Mouse (Mus musculus) neural tube, embryonic 11.5 days (tissue): Measurements from ENCODE around the gene Ccr6. TPM values are rescaled to one million over a fixed set of nuclear protein-coding genes. Genes with fewer than 3 reads are reported as not detected.

Source experiments
- ATAC-seq: fragments of 200-750 bp; cut with Nextera tagmentation; 2 replicates; pipeline ENCODE4 v1.8.0; 2017; ENCODE audit warnings: moderate number of reproducible peaks, mild to moderate bottlenecking, moderate TSS enrichment, moderate library complexity; ENCODE audit not compliant: insufficient read depth, low FRiP score, low TSS enrichment
- DNase-seq: peaks from one replicate; pipeline ENCODE4 v3.0.0-alpha.2; 2015; ENCODE audit warnings: low spot score
- H3K27ac ChIP-seq: fragments of 300-500 bp; sonication (generic); 2 replicates; pipeline ENCODE4 v1.5.1; 2014; ENCODE audit warnings: low read depth, mild to moderate bottlenecking, low read length
- H3K27me3 ChIP-seq: fragments of 300-500 bp; sonication (generic); 2 replicates; pipeline ENCODE4 v1.6.1; 2014; ENCODE audit warnings: mild to moderate bottlenecking, low read length, mixed read lengths; ENCODE audit not compliant: control insufficient read depth, insufficient read depth
- H3K36me3 ChIP-seq: fragments of 300-500 bp; sonication (generic); 2 replicates; pipeline ENCODE4 v1.6.1; 2014; ENCODE audit warnings: mild to moderate bottlenecking, low read length, moderate library complexity, mixed read lengths; ENCODE audit not compliant: control insufficient read depth, insufficient read depth
- H3K4me1 ChIP-seq: fragments of 300-500 bp; sonication (generic); 2 replicates; pipeline ENCODE4 v1.6.1; 2014; ENCODE audit warnings: low read length, mixed read lengths; ENCODE audit not compliant: control insufficient read depth, insufficient read depth
- H3K4me2 ChIP-seq: fragments of 300-500 bp; sonication (generic); 2 replicates; pipeline ENCODE4 v1.6.1; 2014; ENCODE audit warnings: low read depth, mild to moderate bottlenecking, moderate library complexity
- H3K4me3 ChIP-seq: fragments of 300-500 bp; sonication (generic); 2 replicates; pipeline ENCODE4 v1.5.1; 2014; ENCODE audit warnings: low read depth, low read length
- H3K9ac ChIP-seq: fragments of 300-500 bp; sonication (generic); 2 replicates; pipeline ENCODE4 v1.6.1; 2014; ENCODE audit warnings: mild to moderate bottlenecking, low read length
- H3K9me3 ChIP-seq: fragments of 300-500 bp; sonication (generic); 2 replicates; pipeline ENCODE4 v1.6.1; 2016; ENCODE audit warnings: low read length; ENCODE audit not compliant: control insufficient read depth
- WGBS: fragments of 180-500 bp; shearing (Covaris S2); extraction: QIAGEN DNeasy Blood & Tissue Kit; methylation state at CpG from one replicate; pipeline ENCODE4 v1.1.7; 2014; 5-methylcytosine and 5-hydroxymethylcytosine counted together
- polyA plus RNA-seq: library from polyadenylated mRNA; unstranded; fragments of >200 nt; fragmentation: Nextera tagmentation; extraction: Ambion mirVana; gene quantifications from 2 replicates; pipeline ENCODE4 v1.2.1, GENCODE M21; 2014

Ccr6 gene
- polyA plus RNA-seq, 1 experiment from 2014 or later = not detected

DNA sequence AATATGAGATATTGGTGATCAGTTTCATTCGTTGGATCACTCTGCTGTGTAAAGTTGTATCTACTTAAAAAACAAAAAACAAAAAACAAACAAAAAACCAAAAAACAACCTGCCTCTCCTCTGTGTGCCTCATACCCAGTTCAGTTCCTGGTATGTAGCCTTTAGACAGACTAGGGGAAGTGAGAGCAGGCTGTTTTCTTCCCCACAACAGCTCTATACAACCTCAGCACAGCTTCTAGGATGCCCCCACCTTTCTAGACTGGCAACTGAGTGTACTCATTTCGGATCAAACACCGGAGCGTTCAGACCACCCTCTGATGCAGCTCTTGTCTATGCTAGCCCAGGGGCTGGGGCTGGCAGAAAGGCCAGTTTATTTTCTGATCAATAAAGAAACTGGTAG is 10.1 kb upstream of the Ccr6 start:
- H3K27ac ChIP-seq = no peak overlapping the region
- H3K36me3 ChIP-seq = no peaks in the 10 kb centered on the region
- H3K4me1 ChIP-seq = no peaks in the 10 kb centered on the region
- H3K4me3 ChIP-seq = no peak overlapping the region
- DNase-seq (no peak), ATAC-seq (no peak)
- H3K9me3 ChIP-seq = no peaks in the 10 kb centered on the region
- no peak overlapping the region for H3K4me2 ChIP-seq
- no peak overlapping the region for H3K9ac ChIP-seq
- H3K27me3 ChIP-seq = no peaks in the 10 kb centered on the region
- 80% methylated on average over 4 of the region's 4 CpGs for WGBS

DNA sequence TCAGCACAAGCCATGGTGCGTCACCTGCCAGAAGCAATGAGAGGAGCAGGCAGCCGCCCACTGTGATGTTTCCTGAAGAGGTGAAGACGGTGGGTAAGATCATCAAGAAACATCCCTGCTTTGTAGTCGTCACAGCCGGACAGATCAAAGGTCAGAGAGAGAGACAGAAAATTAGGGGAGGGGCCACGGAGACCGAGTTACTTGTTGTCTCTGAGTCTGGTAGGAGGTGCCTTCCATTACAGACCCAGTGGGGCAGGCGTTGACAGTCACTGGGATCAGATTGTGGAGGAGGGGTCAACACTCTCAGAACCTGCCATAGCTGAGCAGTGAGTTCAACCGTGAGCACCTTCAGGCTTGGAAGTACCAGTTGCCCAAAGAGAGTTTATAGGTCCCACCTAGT is 7.2 kb upstream of the Ccr6 start:
- ATAC-seq = no peak
- Histone ChIP-seq H3K4me3 (no peak overlapping the region), H3K27ac (no peak overlapping the region), H3K9me3 (no peaks in the 10 kb centered on the region), H3K4me1 (no peaks in the 10 kb centered on the region), H3K36me3 (no peaks in the 10 kb centered on the region), H3K9ac (no peak overlapping the region), H3K27me3 (no peaks in the 10 kb centered on the region), H3K4me2 (no peak overlapping the region)
- WGBS = 33% methylated on average over 9 of the region's 9 CpGs
- no peak for DNase-seq

DNA sequence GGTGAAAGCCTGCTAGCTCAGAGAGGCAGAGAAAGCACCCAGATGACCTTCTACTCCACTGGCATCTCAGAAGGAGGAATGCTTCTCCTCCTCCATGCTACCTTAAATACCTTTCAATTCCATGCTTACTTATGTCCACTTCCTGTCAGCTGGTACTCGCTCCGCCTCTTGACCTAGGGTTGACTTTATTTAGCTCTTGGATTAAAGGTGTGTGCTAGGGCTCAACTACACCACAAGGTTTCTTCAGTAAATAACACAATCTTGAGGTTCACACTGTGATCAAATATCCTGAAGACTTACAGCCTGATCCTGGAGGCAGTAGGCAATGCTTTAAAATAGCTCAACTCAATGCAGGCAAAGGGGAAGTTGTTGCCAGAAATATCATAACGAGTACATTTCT is 6.2 kb upstream of the Ccr6 start:
- DNase-seq (no peak), ATAC-seq (no peak)
- no peak overlapping the region for H3K4me2 ChIP-seq
- H3K27me3 ChIP-seq = no peaks in the 10 kb centered on the region
- no peaks in the 10 kb centered on the region for H3K9me3 ChIP-seq
- H3K9ac ChIP-seq = no peak overlapping the region
- H3K4me1 ChIP-seq = no peaks in the 10 kb centered on the region
- no peak overlapping the region for H3K27ac ChIP-seq
- H3K36me3 ChIP-seq = no peaks in the 10 kb centered on the region
- 90% methylated on average over 3 of the region's 3 CpGs for WGBS
- no peak overlapping the region for H3K4me3 ChIP-seq

DNA sequence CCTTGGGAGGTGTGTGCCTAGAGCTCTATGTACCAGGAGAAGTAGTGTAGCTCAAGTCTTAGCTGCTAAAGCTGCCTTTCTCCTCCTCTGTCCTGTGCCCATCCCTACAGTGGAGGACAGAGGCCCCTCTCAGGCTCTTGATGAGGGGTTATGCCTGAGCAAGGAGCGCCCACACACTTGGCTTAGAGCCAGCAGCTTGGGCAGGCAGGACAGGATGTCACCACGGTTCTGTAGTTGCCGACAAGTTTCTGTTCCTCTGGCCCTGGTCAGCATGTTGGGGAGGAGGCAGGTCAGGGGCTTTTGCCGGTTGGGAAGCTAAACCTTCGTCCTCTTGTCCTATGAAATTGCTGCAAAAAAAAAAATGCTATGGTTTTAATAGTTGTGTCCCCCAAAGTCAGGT is 3.8 kb upstream of the Ccr6 start:
- DNase-seq = no peak

DNA sequence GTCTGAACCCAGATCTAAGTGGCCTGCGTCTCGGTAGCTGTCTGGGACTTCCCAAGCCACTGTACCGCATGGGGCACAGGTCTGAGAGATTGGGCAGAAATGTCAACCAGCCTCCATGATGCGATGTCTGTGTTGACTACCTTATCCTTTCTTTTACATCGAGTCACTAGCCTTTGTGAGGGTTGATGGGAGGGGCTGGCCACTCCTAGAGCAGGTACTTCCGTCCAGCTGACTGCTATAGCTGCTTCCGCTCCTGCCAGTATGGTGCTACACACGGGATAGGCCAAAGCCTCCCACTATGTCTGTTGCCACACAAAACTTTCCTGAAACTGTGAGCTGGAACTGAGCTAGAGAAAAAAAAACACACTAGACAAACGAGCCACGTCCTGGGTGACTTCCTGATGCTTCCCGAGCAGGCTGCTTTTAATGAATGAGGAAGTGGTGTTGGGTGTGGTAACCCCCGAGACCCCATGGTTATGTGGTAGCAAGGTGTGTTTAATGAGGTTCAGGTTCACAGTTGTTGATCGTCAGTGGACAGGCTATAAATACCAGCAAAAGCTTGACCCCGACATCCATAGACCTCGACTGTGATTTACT is 2.1 kb upstream of the Ccr6 start:
- no peak for ATAC-seq

More for the DNA sequence above, 3.8 kb upstream of the Ccr6 start:
- no peaks in the 10 kb centered on the region for H3K4me1 ChIP-seq
- H3K4me2 ChIP-seq = no peak overlapping the region
- ATAC-seq = no peak
- no peak overlapping the region for H3K9ac ChIP-seq
- no peak overlapping the region for H3K27ac ChIP-seq
- WGBS = 84% methylated on average over 5 of the region's 5 CpGs
- H3K9me3 ChIP-seq = no peaks in the 10 kb centered on the region
- no peaks in the 10 kb centered on the region for H3K36me3 ChIP-seq
- no peaks in the 10 kb centered on the region for H3K27me3 ChIP-seq
- H3K4me3 ChIP-seq = no peak overlapping the region

DNA sequence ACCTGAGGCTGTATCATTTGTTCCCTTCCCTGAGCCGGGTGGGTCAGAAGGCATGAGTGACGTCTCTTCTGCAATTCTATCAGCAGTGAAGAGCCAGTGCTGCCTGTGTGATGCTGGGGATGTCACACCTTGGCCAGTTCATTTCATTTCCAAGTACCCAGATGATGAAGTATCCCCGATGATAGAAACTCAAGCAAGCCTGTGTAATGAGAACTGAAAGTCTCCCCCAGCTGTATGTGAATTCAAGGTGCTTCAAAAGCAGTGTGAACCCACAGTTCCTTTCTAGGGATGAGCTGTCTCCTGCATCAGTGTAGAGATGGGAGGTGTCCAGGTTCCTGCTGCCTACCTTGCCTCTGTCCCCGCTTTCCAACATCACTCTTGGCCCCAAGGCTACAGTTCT is 1.3 kb upstream of the Ccr6 start:
- Histone ChIP-seq H3K36me3 (no peaks in the 10 kb centered on the region), H3K27me3 (no peaks in the 10 kb centered on the region), H3K4me3 (no peak overlapping the region), H3K4me2 (no peak overlapping the region), H3K9ac (no peak overlapping the region), H3K4me1 (no peaks in the 10 kb centered on the region), H3K27ac (no peak overlapping the region), H3K9me3 (no peaks in the 10 kb centered on the region)
- 86% methylated on average over 4 of the region's 4 CpGs for WGBS
- no peak for DNase-seq
- no peak for ATAC-seq

More for the DNA sequence above, 2.1 kb upstream of the Ccr6 start:
- no peak for DNase-seq
- Histone ChIP-seq H3K27ac (no peak overlapping the region), H3K27me3 (no peaks in the 10 kb centered on the region), H3K4me1 (no peaks in the 10 kb centered on the region), H3K36me3 (no peaks in the 10 kb centered on the region), H3K9me3 (no peaks in the 10 kb centered on the region), H3K4me2 (no peak overlapping the region), H3K9ac (no peak overlapping the region), H3K4me3 (no peak overlapping the region)
- WGBS = 74% methylated on average over 15 of the region's 15 CpGs

DNA sequence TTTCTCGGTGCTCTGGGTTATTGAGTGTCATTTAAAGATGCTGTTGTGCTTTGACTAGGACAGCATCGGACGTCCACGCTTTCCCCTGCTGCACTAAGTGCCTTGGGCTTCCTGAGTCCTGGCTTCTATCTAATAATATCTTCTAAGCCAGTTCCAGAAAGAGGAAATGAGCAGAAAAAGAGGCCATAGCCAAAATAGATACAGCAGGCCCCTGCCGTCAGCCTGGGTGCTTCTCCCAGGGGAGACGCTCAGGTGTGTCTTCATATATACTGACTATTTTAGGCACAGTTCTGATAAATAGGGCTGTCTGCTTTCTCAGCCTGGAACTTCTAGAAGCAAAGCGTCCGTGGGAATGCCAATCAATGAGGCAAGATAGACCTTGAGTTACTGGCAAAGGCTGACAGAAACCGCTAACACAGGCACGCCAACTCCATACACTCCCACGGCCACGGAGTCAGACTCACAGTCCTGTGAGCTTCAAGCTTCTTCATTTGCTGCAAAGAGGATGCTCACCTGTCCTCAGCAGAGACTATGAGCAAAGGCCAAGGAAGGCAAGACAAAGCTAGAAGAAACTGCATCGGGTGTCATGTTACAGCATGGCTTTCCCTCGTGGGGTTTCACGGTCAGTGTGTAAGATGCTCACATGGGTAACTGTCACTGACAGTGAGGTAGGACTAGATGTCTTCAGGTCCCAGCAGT is 2.3 kb downstream of the Ccr6 start:
- ATAC-seq = no peak
- H3K9me3 ChIP-seq = no peaks in the 10 kb centered on the region

DNA sequence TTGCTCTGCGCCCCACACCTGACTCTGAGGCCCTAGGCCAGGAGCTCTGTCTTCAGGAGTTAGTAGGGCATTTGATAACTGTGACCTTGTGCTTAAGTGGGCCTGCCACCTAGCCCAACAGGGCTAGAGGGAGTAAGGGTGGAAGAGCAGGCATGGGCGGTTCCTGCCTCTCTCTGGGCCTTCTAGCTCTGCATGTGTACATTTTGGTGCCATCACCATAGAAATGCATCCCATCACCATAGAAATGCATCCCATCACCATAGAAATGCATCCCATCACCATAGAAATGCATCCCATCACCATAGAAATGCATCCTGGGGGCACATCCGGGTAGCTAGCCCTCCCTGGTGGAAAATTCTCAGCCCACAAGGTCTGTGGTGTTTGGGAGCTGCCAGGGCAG is 3.7 kb downstream of the Ccr6 start:
- Histone ChIP-seq H3K9ac (no peak overlapping the region), H3K36me3 (no peaks in the 10 kb centered on the region), H3K27ac (no peak overlapping the region), H3K4me1 (no peaks in the 10 kb centered on the region), H3K9me3 (no peaks in the 10 kb centered on the region), H3K4me2 (no peak overlapping the region), H3K27me3 (no peaks in the 10 kb centered on the region), H3K4me3 (no peak overlapping the region)
- DNase-seq = no peak
- no peak for ATAC-seq
- 74% methylated on average over 3 of the region's 3 CpGs for WGBS

More for the DNA sequence above, 2.3 kb downstream of the Ccr6 start:
- Histone ChIP-seq H3K9ac (no peak overlapping the region), H3K36me3 (no peaks in the 10 kb centered on the region), H3K4me2 (no peak overlapping the region), H3K4me1 (no peaks in the 10 kb centered on the region), H3K4me3 (no peak overlapping the region), H3K27ac (no peak overlapping the region), H3K27me3 (no peaks in the 10 kb centered on the region)
- no peak for DNase-seq
- WGBS = 81% methylated on average over 15 of the region's 15 CpGs

DNA sequence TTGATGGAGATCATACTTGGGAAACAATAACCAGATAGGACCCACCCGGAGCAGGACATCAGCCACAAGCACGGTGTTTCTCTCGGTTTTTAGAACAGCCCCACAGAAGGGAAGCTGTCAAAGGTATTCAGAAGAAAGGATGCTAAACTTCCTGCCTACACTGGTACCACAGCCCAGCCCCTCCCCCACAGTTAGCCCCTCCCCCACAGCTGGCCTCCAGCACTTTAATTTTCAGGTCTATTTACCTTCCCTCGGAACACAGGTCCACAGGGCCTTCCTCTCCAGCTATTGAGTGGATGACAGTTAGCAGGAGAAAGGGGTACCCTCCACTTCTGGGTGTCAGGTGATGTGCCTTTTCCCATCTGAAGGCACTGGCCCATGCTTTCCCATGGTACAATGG is 4.7 kb downstream of the Ccr6 start:
- 71% methylated on average over 4 of the region's 4 CpGs for WGBS
- Histone ChIP-seq H3K9me3 (no peaks in the 10 kb centered on the region), H3K4me1 (no peaks in the 10 kb centered on the region), H3K27ac (no peak overlapping the region), H3K9ac (no peak overlapping the region), H3K36me3 (no peaks in the 10 kb centered on the region), H3K27me3 (no peaks in the 10 kb centered on the region), H3K4me2 (no peak overlapping the region), H3K4me3 (no peak overlapping the region)
- DNase-seq = no peak
- no peak for ATAC-seq
